Mouse (Mus musculus): ENCODE results near the gene Tubgcp6. TPM values are rescaled to one million over a fixed set of nuclear protein-coding genes. Genes with fewer than 3 reads are reported as not detected.

The Tubgcp6 gene
- total RNA-seq, 2 experiments from 2014 or later, result 27.6 to 32.6 TPM

Small RNAs within 50 kb of the gene (microRNA-seq; reads per million reads assigned to microRNA genes)
- gene Mir7118, result 1.1 to 2.0 reads per million in 2 experiments

Other genes starting within 250 kb of the Tubgcp6 start
- 1 to 10 TPM in 1 of 2 experiments, under 1 TPM in 1; 0.81 to 1.7 TPM for gene Ttll8, start 168.7 kb downstream of the Tubgcp6 start, total RNA-seq (2021)
- gene Mlc1, start 144.1 kb downstream of the Tubgcp6 start, total RNA-seq (2021), result 100 to 1,000 TPM; 100 to 105 TPM
- not detected for gene Mov10l1, start 140.2 kb downstream of the Tubgcp6 start, total RNA-seq (2021)
- 100 to 1,000 TPM; 101 to 120 TPM for gene Panx2, start 63.4 kb downstream of the Tubgcp6 start, total RNA-seq (2021)
- 10 to 100 TPM; 14.0 to 15.9 TPM for gene Trabd, start 48.0 kb downstream of the Tubgcp6 start, total RNA-seq (2021)
- gene Selenoo, start 34.0 kb downstream of the Tubgcp6 start, total RNA-seq (2021), result 10 to 100 TPM; 18.8 to 20.5 TPM
- gene Hdac10, start 5.6 kb upstream of the Tubgcp6 start, total RNA-seq (2021), result 10 to 100 TPM; 12.3 to 13.3 TPM
- 1 to 10 TPM; 6.7 to 8.2 TPM for gene Mapk12, start 17.6 kb upstream of the Tubgcp6 start, total RNA-seq (2021)
- 10 to 100 TPM; 35.2 to 39.7 TPM for gene Mapk11, start 26.5 kb upstream of the Tubgcp6 start, total RNA-seq (2021)
- 10 to 100 TPM; 50.7 to 52.0 TPM for gene Plxnb2, start 57.7 kb upstream of the Tubgcp6 start, total RNA-seq (2021)
- gene Dennd6b, start 73.4 kb upstream of the Tubgcp6 start, total RNA-seq (2021), result 10 to 100 TPM; 41.3 to 42.7 TPM
- 100 to 1,000 TPM; 154 to 159 TPM for gene Ppp6r2, start 88.4 kb upstream of the Tubgcp6 start, total RNA-seq (2021)
- 100 to 1,000 TPM; 198 to 204 TPM for gene Sbf1, start 192.2 kb upstream of the Tubgcp6 start, total RNA-seq (2021)
- not detected for gene Adm2, start 199.6 kb upstream of the Tubgcp6 start, total RNA-seq (2021)
- not detected for gene Miox, start 211.3 kb upstream of the Tubgcp6 start, total RNA-seq (2021)
- gene Lmf2, start 232.5 kb upstream of the Tubgcp6 start, total RNA-seq (2021), result 10 to 100 TPM; 18.0 to 20.3 TPM
- 10 to 100 TPM; 80.2 to 81.3 TPM for gene Ncaph2, start 232.6 kb upstream of the Tubgcp6 start, total RNA-seq (2021)

Measured in left cerebral cortex, postnatal 14 days (tissue).